Mouse (Mus musculus) hindbrain, embryonic 11.5 days (tissue): ENCODE results near the gene Tspan31. TPM values are rescaled to one million over a fixed set of nuclear protein-coding genes. Genes with fewer than 3 reads are reported as not detected.

Experiments
- ATAC-seq: fragments of 200-750 bp; cut with Nextera tagmentation; 2 replicates; pipeline ENCODE4 v1.8.0; 2017; ENCODE audit warnings: mild to moderate bottlenecking, moderate TSS enrichment, moderate library complexity; ENCODE audit not compliant: low FRiP score
- DNase-seq: peaks from one replicate; pipeline ENCODE4 v3.0.0-alpha.2; 2015; ENCODE audit warnings: low spot score
- H3K27ac ChIP-seq: fragments of 300-500 bp; sonication (generic); 2 replicates; pipeline ENCODE4 v1.5.1; 2014; ENCODE audit warnings: mild to moderate bottlenecking, low read depth, low read length
- H3K27me3 ChIP-seq: fragments of 300-500 bp; sonication (generic); 2 replicates; pipeline ENCODE4 v1.6.1; 2014; ENCODE audit warnings: mild to moderate bottlenecking, low read length, moderate library complexity, mixed read lengths; ENCODE audit not compliant: control insufficient read depth, insufficient read depth
- H3K36me3 ChIP-seq: fragments of 300-500 bp; sonication (generic); 2 replicates; pipeline ENCODE4 v1.6.1; 2014; ENCODE audit warnings: mild to moderate bottlenecking, low read length, moderate library complexity, mixed read lengths; ENCODE audit not compliant: control insufficient read depth, insufficient read depth
- H3K4me1 ChIP-seq: fragments of 300-500 bp; sonication (generic); replicated peaks from 2 replicates; pipeline ENCODE4 v1.6.1; 2014; ENCODE audit warnings: low read length, mixed read lengths; ENCODE audit not compliant: control insufficient read depth, insufficient read depth
- H3K4me2 ChIP-seq: fragments of 300-500 bp; sonication (generic); replicated peaks from 2 replicates; pipeline ENCODE4 v1.6.1; 2014; ENCODE audit warnings: mild to moderate bottlenecking, low read depth, low read length
- H3K4me3 ChIP-seq: fragments of 300-500 bp; sonication (generic); 2 replicates; pipeline ENCODE4 v1.5.1; 2014; ENCODE audit warnings: low read depth, low read length
- H3K9ac ChIP-seq: fragments of 300-500 bp; sonication (generic); 2 replicates; pipeline ENCODE4 v1.6.1; 2014; ENCODE audit warnings: low read depth, low read length
- H3K9me3 ChIP-seq: fragments of 300-500 bp; sonication (generic); 2 replicates; pipeline ENCODE4 v1.6.1; 2016; ENCODE audit warnings: low read length; ENCODE audit not compliant: control insufficient read depth
- WGBS: fragments of 180-500 bp; shearing (Covaris S2); extraction: QIAGEN DNeasy Blood & Tissue Kit; methylation state at CpG from one replicate; pipeline ENCODE4 v1.1.7; 2014; 5-methylcytosine and 5-hydroxymethylcytosine counted together
- polyA plus RNA-seq: library from polyadenylated mRNA; unstranded; fragments of >200 nt; fragmentation: Nextera tagmentation; extraction: Ambion mirVana; gene quantifications from 2 replicates; pipeline ENCODE4 v1.2.1, GENCODE M21; 2014

The Tspan31 gene
- 111 and 140 TPM in 2 replicates for polyA plus RNA-seq

DNA sequence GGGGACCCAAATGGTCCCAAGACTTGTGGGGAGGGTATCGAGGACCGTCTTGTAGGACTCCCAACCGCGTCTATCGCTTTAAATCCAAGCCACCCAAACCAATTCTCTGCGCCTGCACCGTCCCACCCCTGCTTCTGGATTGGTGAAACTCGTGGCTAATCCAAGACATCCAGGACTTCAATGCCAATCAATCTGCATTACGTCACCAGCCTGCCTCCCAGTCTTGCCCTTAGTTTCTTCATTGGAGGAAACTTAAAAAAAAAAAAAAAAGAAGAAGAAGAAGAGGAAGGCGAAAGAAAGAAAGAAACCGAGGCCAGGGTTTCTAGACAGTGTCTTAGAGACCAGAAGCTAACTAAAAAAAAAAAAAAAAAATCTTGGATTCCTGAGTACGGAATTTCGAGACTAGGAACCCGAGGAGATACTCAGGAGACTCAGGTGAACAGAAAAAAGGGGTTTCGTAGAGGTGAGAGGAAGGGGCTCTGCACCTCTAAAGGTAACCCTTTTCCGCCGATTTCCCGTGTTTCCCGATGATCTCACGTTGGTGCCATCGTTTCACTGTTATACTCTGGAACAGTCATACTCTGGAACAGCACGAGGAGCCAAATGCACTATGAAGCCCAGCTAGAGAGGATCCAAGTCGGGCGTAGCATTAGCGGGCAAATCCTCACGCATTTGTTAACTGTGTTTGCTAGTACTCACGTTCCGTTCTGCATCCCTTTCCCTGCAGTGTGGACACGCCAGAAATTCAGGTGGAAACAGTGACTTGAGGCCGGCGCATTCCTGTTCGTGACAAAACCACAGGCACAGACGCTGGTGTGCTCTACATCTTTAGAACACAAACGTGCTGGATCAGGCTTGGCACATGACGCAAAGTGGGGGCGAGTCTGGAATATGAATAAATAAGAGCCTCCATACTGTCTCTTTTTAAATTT lies at the start of gene Tspan31:
TSS of gene Tspan31 (minus strand) at position 75 of the 932 bp plus-strand sequence.
- Histone ChIP-seq H3K36me3 (peaks cover 15% of the 10 kb centered on the region), H3K4me1 (no peaks in the 10 kb centered on the region; the same call in 1 of the 2 replicates), H3K9me3 (no peaks in the 10 kb centered on the region), H3K9ac (peak within 1 kb of the TSS; percentile 74), H3K27me3 (no peaks in the 10 kb centered on the region), H3K27ac (peak within 1 kb of the TSS; percentile 79), H3K4me3 (peak within 1 kb of the TSS; percentile 53), H3K4me2 (peak within 1 kb of the TSS; percentile 91)
- WGBS = 3% methylated on average over 36 of the region's 36 CpGs
- ATAC-seq (peak; percentile 91), DNase-seq (peak; percentile 90)

DNA sequence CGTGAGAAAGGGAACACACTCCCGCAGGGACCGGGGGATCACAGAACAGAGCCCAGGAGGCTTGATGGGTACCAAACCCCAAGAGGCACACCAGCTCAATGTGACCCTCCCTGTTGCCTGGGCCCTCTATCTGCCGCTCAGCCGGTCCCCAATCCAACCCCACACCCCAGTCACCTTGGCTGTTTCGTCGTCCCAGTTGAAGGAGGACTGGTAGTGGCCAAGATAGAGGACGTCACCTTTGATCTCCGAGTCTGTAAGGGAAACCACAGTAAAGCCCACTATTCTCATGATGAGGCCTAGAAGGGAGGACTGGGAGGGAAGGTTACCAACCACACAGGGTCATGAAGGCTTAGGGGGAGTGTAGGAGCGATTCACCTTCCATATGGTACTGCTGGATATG lies 49.2 kb upstream of the Tspan31 start:
- Histone ChIP-seq H3K27ac (no peak overlapping the region), H3K4me1 (no peaks in the 10 kb centered on the region; the same call in 1 of the 2 replicates), H3K4me3 (no peak overlapping the region), H3K27me3 (no peaks in the 10 kb centered on the region), H3K36me3 (peaks cover 5% of the 10 kb centered on the region), H3K4me2 (no peak overlapping the region), H3K9ac (no peak overlapping the region), H3K9me3 (no peaks in the 10 kb centered on the region)
- 97% methylated on average over 10 of the region's 10 CpGs for WGBS
- no peak for DNase-seq
- no peak for ATAC-seq

DNA sequence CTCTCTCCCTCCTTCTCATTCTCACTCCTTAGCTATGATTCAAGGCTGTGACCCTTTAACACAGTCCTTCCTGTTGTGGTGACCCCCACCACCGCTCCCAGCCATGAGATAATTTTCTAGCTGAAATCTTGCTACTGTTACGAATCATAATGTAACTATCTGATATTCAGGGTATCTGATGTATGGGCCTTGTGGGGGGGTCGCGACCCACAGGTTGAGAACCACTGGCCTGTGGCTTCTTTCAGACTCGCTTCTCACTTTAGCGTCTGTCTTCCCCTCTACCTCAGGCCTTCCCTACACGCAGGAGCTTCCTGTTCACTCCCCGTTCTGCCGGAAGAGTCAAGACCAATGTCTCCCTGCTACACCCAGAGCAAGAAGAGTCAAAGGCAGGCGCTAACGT lies 48.4 kb upstream of the Tspan31 start:
- H3K27me3 ChIP-seq = no peaks in the 10 kb centered on the region
- DNase-seq = no peak
- H3K36me3 ChIP-seq = peaks cover 5% of the 10 kb centered on the region
- H3K9me3 ChIP-seq = no peaks in the 10 kb centered on the region
- no peak overlapping the region for H3K4me2 ChIP-seq
- no peak overlapping the region for H3K4me3 ChIP-seq
- no peak overlapping the region for H3K9ac ChIP-seq
- H3K4me1 ChIP-seq = no peaks in the 10 kb centered on the region; the same call in 1 of the 2 replicates
- H3K27ac ChIP-seq = no peak overlapping the region
- 94% methylated on average over 11 of the region's 11 CpGs for WGBS
- ATAC-seq = no peak

DNA sequence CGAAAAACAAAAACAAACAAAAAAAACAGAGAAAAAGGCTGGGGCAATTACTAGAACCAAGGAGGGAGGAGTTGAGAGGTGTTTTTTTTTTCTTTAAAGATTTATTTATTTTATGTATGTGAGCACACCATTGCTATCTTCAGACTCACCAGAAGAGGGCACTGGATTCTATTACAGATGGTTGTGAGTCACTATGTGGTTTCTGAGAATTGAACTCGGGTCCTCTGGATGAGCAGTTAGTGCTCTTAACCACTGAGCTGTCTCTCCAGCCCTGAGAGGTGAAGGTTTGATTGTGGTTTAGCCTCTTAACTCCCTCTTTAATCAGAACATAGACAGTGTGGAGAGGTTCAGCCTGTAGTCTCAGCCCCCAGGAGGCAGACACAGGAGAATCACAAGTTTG lies 45.0 kb upstream of the Tspan31 start:
- no peak for ATAC-seq
- Histone ChIP-seq H3K4me1 (no peaks in the 10 kb centered on the region; the same call in 1 of the 2 replicates), H3K27me3 (no peaks in the 10 kb centered on the region), H3K4me2 (no peak overlapping the region), H3K9ac (no peak overlapping the region), H3K9me3 (no peaks in the 10 kb centered on the region), H3K27ac (no peak overlapping the region), H3K4me3 (no peak overlapping the region), H3K36me3 (peaks cover 5% of the 10 kb centered on the region)
- no peak for DNase-seq
- 85% methylated on average over 2 of the region's 2 CpGs for WGBS

DNA sequence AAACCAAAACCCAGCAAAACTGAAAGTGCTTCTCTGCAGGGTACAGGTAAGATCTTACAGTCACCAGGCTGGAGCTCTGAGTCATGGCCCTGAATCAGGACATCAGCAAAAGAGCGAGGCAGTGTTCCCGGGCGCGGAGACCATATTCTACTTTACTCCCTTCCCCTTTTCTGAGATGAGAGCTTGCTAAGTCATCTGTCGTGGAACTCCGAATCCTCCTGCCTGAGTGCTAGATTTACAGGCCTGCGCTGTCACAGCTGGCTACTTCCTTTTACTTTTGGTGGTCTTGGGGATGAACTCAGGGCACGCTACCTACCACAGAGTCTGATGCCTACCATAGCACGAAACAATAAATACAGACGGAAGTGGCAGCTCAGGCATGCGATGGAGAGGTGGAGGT lies 44.3 kb upstream of the Tspan31 start:
- Histone ChIP-seq H3K4me1 (no peaks in the 10 kb centered on the region), H3K4me2 (no peak overlapping the region), H3K27me3 (no peaks in the 10 kb centered on the region), H3K9ac (no peak overlapping the region), H3K27ac (no peak overlapping the region), H3K36me3 (peaks cover 5% of the 10 kb centered on the region), H3K9me3 (no peaks in the 10 kb centered on the region), H3K4me3 (no peak overlapping the region)
- DNase-seq = no peak
- WGBS = 94% methylated on average over 11 of the region's 11 CpGs
- no peak for ATAC-seq

DNA sequence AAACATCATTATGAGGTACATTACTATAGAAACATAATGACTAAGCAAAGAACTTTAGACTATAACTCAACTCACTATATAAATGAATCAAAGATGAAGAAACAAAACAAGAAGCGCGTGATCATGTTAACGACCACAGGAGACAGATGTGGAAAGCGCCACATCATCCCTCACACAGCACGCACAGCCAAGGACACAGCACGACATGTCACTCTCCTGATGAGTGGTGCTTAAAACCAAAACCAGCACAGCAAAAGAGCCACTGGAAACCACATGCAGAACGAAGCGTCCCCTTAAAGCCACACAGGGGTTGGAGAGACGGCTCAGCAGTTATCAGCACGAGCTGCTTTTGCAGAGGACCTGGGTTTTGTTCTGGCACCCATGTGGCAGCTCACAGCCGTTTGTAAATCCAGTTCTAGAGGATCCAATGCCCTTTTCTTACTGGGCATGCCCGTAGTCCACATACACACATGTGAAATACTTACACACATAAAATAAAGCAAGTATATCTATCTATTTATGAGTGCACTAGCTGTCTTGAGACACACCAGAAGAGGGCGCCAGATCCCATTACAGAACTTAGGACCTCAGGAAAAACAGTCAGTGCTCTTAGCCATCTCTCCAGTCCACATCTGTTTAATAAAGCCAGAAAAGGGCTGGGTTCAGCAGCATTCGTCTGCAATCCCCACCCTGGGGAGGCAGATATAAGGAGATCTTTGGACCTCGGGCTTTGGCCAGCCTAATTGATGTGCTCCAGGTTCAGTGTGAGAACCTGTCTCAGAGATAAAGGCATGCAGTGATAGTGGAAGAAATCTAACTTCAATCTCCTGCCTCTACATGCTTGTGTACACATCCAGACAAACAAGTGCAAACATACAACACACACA lies 41.2 kb upstream of the Tspan31 start:
- 93% methylated on average over 15 of the region's 15 CpGs for WGBS
- no peak for DNase-seq
- H3K36me3 ChIP-seq = peaks cover 4% of the 10 kb centered on the region; the same call in 1 of the 2 replicates

DNA sequence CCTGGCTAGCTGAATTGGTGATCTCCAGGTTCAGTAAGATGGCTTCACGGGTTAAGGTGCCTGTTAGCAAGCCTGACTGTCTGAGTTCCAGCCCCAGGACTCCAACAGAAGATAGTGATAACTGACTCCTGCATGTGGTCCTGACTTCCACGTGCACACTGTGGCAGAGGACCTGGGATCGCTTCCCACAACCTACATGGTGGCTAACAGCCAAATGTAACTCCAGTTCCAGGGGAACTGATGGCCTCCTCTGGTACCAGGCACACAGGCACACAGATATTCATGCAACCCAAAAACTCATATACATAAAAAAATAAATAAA lies 38.2 kb upstream of the Tspan31 start:
- Histone ChIP-seq H3K9me3 (no peaks in the 10 kb centered on the region), H3K4me2 (no peak overlapping the region), H3K27ac (no peak overlapping the region), H3K9ac (no peak overlapping the region), H3K4me3 (no peak overlapping the region), H3K27me3 (no peaks in the 10 kb centered on the region), H3K4me1 (no peaks in the 10 kb centered on the region), H3K36me3 (no peaks in the 10 kb centered on the region; the same call in 1 of the 2 replicates)
- DNase-seq = no peak
- no peak for ATAC-seq
- WGBS = 88% methylated on average over 3 of the region's 3 CpGs

More for the DNA sequence above, 41.2 kb upstream of the Tspan31 start:
- H3K9me3 ChIP-seq = no peaks in the 10 kb centered on the region
- no peaks in the 10 kb centered on the region for H3K27me3 ChIP-seq
- H3K4me2 ChIP-seq = no peak overlapping the region
- ATAC-seq = no peak
- no peak overlapping the region for H3K27ac ChIP-seq
- no peak overlapping the region for H3K4me3 ChIP-seq
- no peak overlapping the region for H3K9ac ChIP-seq
- no peaks in the 10 kb centered on the region for H3K4me1 ChIP-seq

DNA sequence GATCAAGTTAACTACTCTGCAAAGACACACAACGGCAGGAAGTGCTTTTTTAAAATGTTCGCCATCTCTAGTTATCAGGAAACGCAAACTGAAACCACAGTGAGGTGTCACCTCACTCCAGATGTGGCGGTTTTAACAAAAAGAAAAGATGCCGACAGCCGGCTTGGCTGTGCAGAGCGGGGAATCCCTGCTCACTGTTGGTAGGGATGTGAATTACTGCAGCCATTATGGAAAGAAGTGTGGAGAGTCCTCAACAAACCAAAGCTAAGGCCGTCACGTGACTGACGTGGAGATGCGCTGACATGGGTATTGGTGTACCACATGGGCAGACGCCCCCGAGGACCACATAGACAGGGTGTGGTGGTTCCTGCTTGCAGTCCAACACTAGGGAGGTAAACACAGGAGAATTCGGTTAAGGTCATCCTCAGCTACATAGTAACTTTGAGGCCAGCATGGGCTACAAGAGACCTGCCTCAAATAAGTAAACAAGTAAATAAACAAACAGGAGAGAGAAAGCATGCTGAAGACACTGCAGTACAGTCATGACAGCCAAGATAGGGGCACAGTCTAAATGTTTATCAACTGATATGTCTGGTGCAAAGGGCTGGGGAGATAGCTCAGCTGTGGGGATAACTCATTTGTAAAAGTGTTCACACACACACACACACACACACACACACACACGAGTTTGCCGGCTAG lies 37.6 kb upstream of the Tspan31 start:
- Histone ChIP-seq H3K4me2 (no peak overlapping the region), H3K9ac (no peak overlapping the region), H3K9me3 (no peaks in the 10 kb centered on the region), H3K4me3 (no peak overlapping the region), H3K27me3 (no peaks in the 10 kb centered on the region), H3K36me3 (no peaks in the 10 kb centered on the region; the same call in 1 of the 2 replicates), H3K27ac (no peak overlapping the region), H3K4me1 (no peaks in the 10 kb centered on the region)
- ATAC-seq = no peak
- DNase-seq = no peak
- 94% methylated on average over 16 of the region's 16 CpGs for WGBS
